Mouse (Mus musculus): ENCODE data around the gene Map2k2. TPM values are rescaled to one million over a fixed set of nuclear protein-coding genes. Genes with fewer than 3 reads are reported as not detected.
"Not testable (repeated sequence)": the region's sequence is repeated elsewhere in the genome, so short reads cannot be mapped to it uniquely, and the experiment has no call there.

Gene Map2k2
- polyA plus RNA-seq, 1 experiment: 135 TPM

DNA sequence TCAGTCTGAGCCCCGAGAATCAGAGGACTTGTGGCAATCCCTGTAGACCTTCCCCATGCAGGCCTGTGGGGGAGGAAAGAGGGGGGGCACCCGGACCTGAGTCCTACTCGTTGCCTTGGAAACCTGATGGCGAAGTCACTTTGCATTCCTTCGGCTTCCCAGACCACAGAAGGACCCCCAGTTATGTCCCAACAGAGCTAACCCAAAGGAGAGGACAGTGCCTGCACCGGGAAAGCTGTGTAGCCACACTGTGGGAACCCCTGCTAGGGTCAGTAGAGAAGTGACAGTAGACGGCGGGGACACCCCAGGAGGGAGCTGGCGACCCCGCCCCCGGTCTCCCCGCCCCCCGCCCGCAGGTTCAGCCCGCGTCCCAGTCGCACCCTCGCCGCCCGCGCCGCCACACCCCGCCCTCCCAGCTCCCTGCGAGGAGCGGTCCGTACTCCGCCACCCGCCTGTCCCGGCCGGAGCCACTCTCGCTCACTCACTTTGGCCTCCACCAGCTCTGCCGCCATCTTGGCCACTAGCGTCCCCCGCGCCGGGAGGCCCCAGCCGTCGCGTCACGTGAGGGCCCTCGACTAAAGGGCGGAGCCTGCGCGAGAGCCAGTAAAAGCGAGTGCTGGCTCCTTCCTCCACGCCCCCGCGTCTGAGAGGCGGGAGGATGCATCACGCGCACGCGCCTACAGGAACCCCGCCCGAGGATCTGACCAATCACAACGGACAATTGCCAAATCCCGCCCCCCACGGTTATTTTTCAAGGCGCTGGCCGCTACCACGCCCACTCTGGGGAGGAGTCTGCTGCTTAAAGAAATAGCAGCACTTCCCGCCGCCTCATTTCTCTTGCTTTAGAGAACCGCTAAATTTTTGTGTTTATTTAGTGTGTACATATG lies 61.7 kb downstream of the Map2k2 start, which contains the start of gene Pias4:
Pias4 (minus strand) TSS at position 724 of the 887 bp plus-strand sequence.
- peak; percentile 99 to 100 for DNase-seq (ENCODE audit: low read depth in 1 of 2, low spot score in 2 of 2)
- WGBS: under 1% methylated on average over 61 of the region's 64 CpGs
- TF ChIP-seq POLR2A (IDR thresholded peaks at IDR 0.05; ENCODE audit: low read depth, low read length) (peak; percentile 72), CTCF (IDR thresholded peaks at IDR 0.05; ENCODE audit: extremely low read depth, insufficient read depth, insufficient read length, insufficient replicate concordance) (no peak)

GRCm38 (mm10) chr10:81168087-81168431 lies 62.3 kb downstream of the Map2k2 start:
- no peak for DNase-seq (ENCODE audit: low read depth in 1 of 2, low spot score in 2 of 2)
- H3K36me3 ChIP-seq (ENCODE audit: control insufficient read depth, insufficient read depth, low read length): peaks cover 5% of the 10 kb centered on the region
- H3K4me1 ChIP-seq (ENCODE audit: control insufficient read depth, insufficient read depth, insufficient read length): peaks cover 7% of the 10 kb centered on the region; the same call in 1 of the 2 replicates
- peak overlapping the region; percentile 67 for H3K4me3 ChIP-seq (ENCODE audit: extremely low read depth, insufficient read depth, insufficient read length)
- no peaks in the 10 kb centered on the region for H3K27me3 ChIP-seq (ENCODE audit: control insufficient read depth, insufficient read depth, low read length)
- TF ChIP-seq POLR2A (IDR thresholded peaks at IDR 0.05; ENCODE audit: low read depth, low read length): no peak
- no peak for TF ChIP-seq CTCF (IDR thresholded peaks at IDR 0.05; ENCODE audit: extremely low read depth, insufficient read depth, insufficient read length, insufficient replicate concordance)
- WGBS: 1% methylated on average over 5 of the region's 5 CpGs
- peak overlapping the region; percentile 97 for H3K27ac ChIP-seq (ENCODE audit: insufficient read depth, low read length)

More for the DNA sequence above, 61.7 kb downstream of the Map2k2 start, which contains the start of gene Pias4:
- Histone ChIP-seq H3K27me3 (ENCODE audit: control insufficient read depth, insufficient read depth, low read length) (no peaks in the 10 kb centered on the region), H3K4me3 (ENCODE audit: extremely low read depth, insufficient read depth, insufficient read length) (peak within 1 kb of the TSS; percentile 83), H3K36me3 (ENCODE audit: control insufficient read depth, insufficient read depth, low read length) (peaks cover 5% of the 10 kb centered on the region), H3K27ac (ENCODE audit: insufficient read depth, low read length) (peak within 1 kb of the TSS; percentile 97), H3K4me1 (ENCODE audit: control insufficient read depth, insufficient read depth, insufficient read length) (peaks cover 10% of the 10 kb centered on the region; the same call in 1 of the 2 replicates)

DNA sequence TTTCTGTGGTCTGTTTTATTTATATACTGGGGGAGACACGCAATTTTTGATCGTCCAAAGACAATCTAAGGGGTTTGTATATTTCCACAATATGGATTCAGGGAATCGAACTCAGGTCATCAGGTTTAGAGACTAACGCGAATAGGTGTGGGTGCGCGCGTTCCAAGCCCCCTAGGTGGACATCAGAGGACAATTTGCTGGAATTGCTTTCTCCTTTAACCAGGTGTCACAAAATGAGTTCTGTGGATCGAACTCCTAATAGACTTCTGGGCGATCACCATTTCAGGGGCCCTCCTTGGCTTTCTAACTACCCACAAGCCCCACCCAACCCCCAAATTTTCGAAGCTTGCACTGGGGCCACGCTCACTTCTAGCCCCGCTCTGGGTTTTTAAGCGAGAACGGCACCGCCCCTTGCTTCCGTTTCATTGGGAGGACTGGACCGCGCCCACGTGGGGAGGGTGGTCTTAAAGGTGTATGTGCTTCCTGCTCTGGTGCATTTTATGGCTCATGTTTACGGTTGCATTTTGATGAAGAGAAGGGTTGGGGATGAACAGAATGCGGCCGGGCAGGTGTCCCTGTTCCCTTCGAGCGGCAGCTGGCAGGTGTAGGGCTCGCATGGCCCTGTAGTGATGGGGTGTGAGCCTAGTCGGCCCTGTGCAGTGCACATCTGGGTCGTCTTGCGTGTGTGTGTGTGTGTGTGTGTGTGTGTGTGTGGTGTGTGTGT lies 63.0 kb downstream of the Map2k2 start:
- H3K4me3 ChIP-seq (ENCODE audit: extremely low read depth, insufficient read depth, insufficient read length): peak overlapping the region; percentile 67
- WGBS: under 1% methylated on average over 29 of the region's 29 CpGs
- peaks cover 10% of the 10 kb centered on the region; the same call in 1 of the 2 replicates for H3K4me1 ChIP-seq (ENCODE audit: control insufficient read depth, insufficient read depth, insufficient read length)
- TF ChIP-seq POLR2A (IDR thresholded peaks at IDR 0.05; ENCODE audit: low read depth, low read length) (peak; percentile 4), CTCF (IDR thresholded peaks at IDR 0.05; ENCODE audit: extremely low read depth, insufficient read depth, insufficient read length, insufficient replicate concordance) (no peak)
- H3K27me3 ChIP-seq (ENCODE audit: control insufficient read depth, insufficient read depth, low read length): no peaks in the 10 kb centered on the region
- peaks cover 2% of the 10 kb centered on the region for H3K36me3 ChIP-seq (ENCODE audit: control insufficient read depth, insufficient read depth, low read length)
- peak; percentile 77 to 91 for DNase-seq (ENCODE audit: low read depth in 1 of 2, low spot score in 2 of 2)
- H3K27ac ChIP-seq (ENCODE audit: insufficient read depth, low read length): peak overlapping the region; percentile 97

- peak in 1 of 2 experiments; percentile 70 for DNase-seq (ENCODE audit: low read depth in 1 of 2, low spot score in 2 of 2)
- H3K4me1 ChIP-seq (ENCODE audit: control insufficient read depth, insufficient read depth, insufficient read length); H3K27me3 ChIP-seq (ENCODE audit: control insufficient read depth, insufficient read depth, low read length); H3K36me3 ChIP-seq (ENCODE audit: control insufficient read depth, insufficient read depth, low read length): not testable (repeated sequence)
- H3K27ac ChIP-seq (ENCODE audit: insufficient read depth, low read length): peak overlapping the region; percentile 93
- peak overlapping the region; percentile 35; the same call in 1 of the 2 replicates for H3K4me3 ChIP-seq (ENCODE audit: extremely low read depth, insufficient read depth, insufficient read length)
- WGBS: 2% methylated on average over 14 of the region's 14 CpGs
Measured at GRCm38 (mm10) chr10:81169411-81169900, 63.7 kb downstream of the Map2k2 start.

- WGBS: 5% methylated on average over 21 of the region's 21 CpGs
- Histone ChIP-seq H3K4me3 (ENCODE audit: extremely low read depth, insufficient read depth, insufficient read length) (0 out of 2 replicates have a peak overlapping the region, but pooled peaks have one; percentile 20), H3K36me3 (ENCODE audit: control insufficient read depth, insufficient read depth, low read length) (peaks cover 3% of the 10 kb centered on the region), H3K4me1 (ENCODE audit: control insufficient read depth, insufficient read depth, insufficient read length) (peaks cover 14% of the 10 kb centered on the region; the same call in 1 of the 2 replicates), H3K27me3 (ENCODE audit: control insufficient read depth, insufficient read depth, low read length) (no peaks in the 10 kb centered on the region), H3K27ac (ENCODE audit: insufficient read depth, low read length) (peak overlapping the region; percentile 79)
- DNase-seq (ENCODE audit: low read depth in 1 of 2, low spot score in 2 of 2): peak; percentile 60 to 74
- TF ChIP-seq POLR2A (IDR thresholded peaks at IDR 0.05; ENCODE audit: low read depth, low read length): peak; percentile 38; the same call in 1 of the 2 replicates
- TF ChIP-seq CTCF (IDR thresholded peaks at IDR 0.05; ENCODE audit: extremely low read depth, insufficient read depth, insufficient read length, insufficient replicate concordance): peak; percentile 88
Measured at GRCm38 (mm10) chr10:81173132-81173531, 67.4 kb downstream of the Map2k2 start.

DNA sequence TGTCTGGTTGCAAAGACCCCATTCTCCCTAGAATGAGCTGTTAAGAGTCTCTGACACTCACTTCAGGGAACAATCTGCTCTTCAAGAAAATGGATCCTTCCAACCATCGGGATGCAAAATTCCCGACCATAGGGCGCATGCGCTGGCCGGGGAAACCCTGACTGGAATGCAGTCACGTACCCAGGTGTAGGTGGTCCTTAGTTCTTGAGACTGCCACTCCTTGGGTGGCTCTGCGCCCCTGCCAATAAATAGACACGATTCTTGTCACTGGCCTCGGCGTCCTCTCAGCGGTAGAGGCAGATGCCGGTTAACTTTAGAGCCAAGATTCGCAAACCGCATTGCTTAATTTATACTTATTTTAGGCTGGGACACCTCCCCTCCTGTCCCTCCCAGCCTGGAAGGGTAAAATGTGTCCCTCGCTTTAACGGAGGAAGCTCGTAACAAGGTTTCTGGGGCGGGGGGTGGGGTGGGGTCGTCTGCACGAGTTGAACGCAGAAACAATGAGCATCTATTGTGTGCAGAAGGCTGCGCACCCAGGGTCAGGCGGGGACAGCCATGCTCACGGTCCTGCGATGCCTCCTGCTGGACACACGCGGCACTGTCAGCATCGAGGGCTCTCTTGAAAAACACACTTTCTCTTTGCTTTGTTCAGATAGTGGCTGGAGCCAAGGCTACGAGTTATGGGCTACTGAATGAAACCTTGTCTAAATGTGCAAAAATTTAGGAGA lies 69.1 kb downstream of the Map2k2 start:
- 0 out of 2 replicates have a peak overlapping the region, but pooled peaks have one; percentile 10 for H3K27ac ChIP-seq (ENCODE audit: insufficient read depth, low read length)
- peaks cover 20% of the 10 kb centered on the region for H3K36me3 ChIP-seq (ENCODE audit: control insufficient read depth, insufficient read depth, low read length)
- WGBS: 18% methylated on average over 29 of the region's 29 CpGs
- H3K27me3 ChIP-seq (ENCODE audit: control insufficient read depth, insufficient read depth, low read length): no peaks in the 10 kb centered on the region
- H3K4me1 ChIP-seq (ENCODE audit: control insufficient read depth, insufficient read depth, insufficient read length): peaks cover 14% of the 10 kb centered on the region; the same call in 1 of the 2 replicates
- no peak for TF ChIP-seq POLR2A (IDR thresholded peaks at IDR 0.05; ENCODE audit: low read depth, low read length)
- peak; percentile 99 for TF ChIP-seq CTCF (IDR thresholded peaks at IDR 0.05; ENCODE audit: extremely low read depth, insufficient read depth, insufficient read length, insufficient replicate concordance)
- peak; percentile 73 to 87 for DNase-seq (ENCODE audit: low read depth in 1 of 2, low spot score in 2 of 2)
- no peak overlapping the region for H3K4me3 ChIP-seq (ENCODE audit: extremely low read depth, insufficient read depth, insufficient read length)

DNA sequence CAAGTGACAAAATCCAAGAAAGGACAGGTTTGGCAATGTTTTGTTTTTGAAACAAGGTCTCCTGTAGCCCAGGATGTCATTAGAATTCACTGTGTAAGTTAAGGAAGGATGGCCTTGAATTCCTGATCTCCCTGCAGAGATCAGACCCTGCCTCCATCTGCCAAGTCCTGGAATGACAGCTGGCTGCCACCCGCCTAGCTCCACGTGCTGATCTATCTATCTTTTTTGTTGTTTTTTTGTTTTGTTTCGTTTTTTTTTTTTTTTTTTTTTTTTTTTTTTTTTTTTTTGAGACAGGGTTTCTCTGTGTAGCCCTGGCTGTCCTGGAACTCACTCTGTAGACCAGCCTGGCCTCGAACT lies 69.6 kb downstream of the Map2k2 start:
- not testable (repeated sequence) for H3K4me3 ChIP-seq (ENCODE audit: extremely low read depth, insufficient read depth, insufficient read length); H3K27me3 ChIP-seq (ENCODE audit: control insufficient read depth, insufficient read depth, low read length); DNase-seq (ENCODE audit: low read depth in 1 of 2, low spot score in 2 of 2)
- WGBS: 15% methylated on average over 4 of the region's 4 CpGs
- Histone ChIP-seq H3K36me3 (ENCODE audit: control insufficient read depth, insufficient read depth, low read length) (peaks cover 25% of the 10 kb centered on the region), H3K4me1 (ENCODE audit: control insufficient read depth, insufficient read depth, insufficient read length) (peaks cover 14% of the 10 kb centered on the region; the same call in 1 of the 2 replicates), H3K27ac (ENCODE audit: insufficient read depth, low read length) (peak overlapping the region; percentile 52; the same call in 1 of the 2 replicates)

Data from spleen, adult 2 months (tissue).